Mouse (Mus musculus) limb, embryonic 13.5 days (tissue): Measurements from ENCODE around the gene Cop1. TPM values are rescaled to one million over a fixed set of nuclear protein-coding genes. Genes with fewer than 3 reads are reported as not detected.
"Not testable (repeated sequence)": the region's sequence is repeated elsewhere in the genome, so short reads cannot be mapped to it uniquely, and the experiment has no call there.

ENCODE experiments used
- ATAC-seq: fragments of 200-750 bp; cut with Nextera tagmentation; 2 replicates; pipeline ENCODE4 v1.8.0; 2017; ENCODE audit warnings: low read depth, moderate number of reproducible peaks, moderate TSS enrichment; ENCODE audit not compliant: low FRiP score
- H3K27ac ChIP-seq: fragments of 300-500 bp; sonication (generic); 2 replicates; pipeline ENCODE4 v1.5.1; 2015; ENCODE audit warnings: inconsistent platforms, mild to moderate bottlenecking, moderate library complexity
- H3K27me3 ChIP-seq: fragments of 300-500 bp; sonication (generic); 2 replicates; pipeline ENCODE4 v1.6.1; 2015; ENCODE audit warnings: mild to moderate bottlenecking, inconsistent platforms
- H3K36me3 ChIP-seq: fragments of 300-500 bp; sonication (generic); 2 replicates; pipeline ENCODE4 v1.6.1; 2015; ENCODE audit warnings: inconsistent platforms, mild to moderate bottlenecking, moderate library complexity
- H3K4me1 ChIP-seq: fragments of 300-500 bp; sonication (generic); 2 replicates; pipeline ENCODE4 v1.6.1; 2015; ENCODE audit warnings: inconsistent platforms
- H3K4me2 ChIP-seq: fragments of 300-500 bp; sonication (generic); replicated peaks from 2 replicates; pipeline ENCODE4 v1.6.1; 2015; ENCODE audit warnings: inconsistent platforms, mild to moderate bottlenecking, moderate library complexity
- H3K4me3 ChIP-seq: fragments of 300-500 bp; sonication (generic); 2 replicates; pipeline ENCODE4 v1.5.1; 2015; ENCODE audit warnings: moderate library complexity, mild to moderate bottlenecking, inconsistent platforms
- H3K9ac ChIP-seq: fragments of 300-500 bp; sonication (generic); 2 replicates; pipeline ENCODE4 v1.6.1; 2015; ENCODE audit warnings: mild to moderate bottlenecking, inconsistent platforms
- H3K9me3 ChIP-seq: fragments of 300-500 bp; sonication (generic); 2 replicates; pipeline ENCODE4 v1.6.1; 2016; ENCODE audit warnings: inconsistent platforms
- WGBS: fragments of 180-500 bp; shearing (Covaris S2); methylation state at CpG from one replicate; pipeline ENCODE4 v1.1.7; 2015; 5-methylcytosine and 5-hydroxymethylcytosine counted together
- polyA plus RNA-seq: library from polyadenylated mRNA; unstranded; fragments of >200 nt; fragmentation: Nextera tagmentation; extraction: Ambion mirVana; gene quantifications from 2 replicates; pipeline ENCODE4 v1.2.1, GENCODE M21; 2015

Cop1 gene
- 35.2 and 52.3 TPM in 2 replicates for polyA plus RNA-seq

GRCm38 (mm10) chr1:159231781-159232571, at the start of gene Cop1:
Gene Cop1 (plus strand): TSS chr1:159232320.
- H3K4me3 ChIP-seq = peak within 1 kb of the TSS; percentile 79
- H3K9ac ChIP-seq = peak within 1 kb of the TSS; percentile 86
- H3K36me3 ChIP-seq, H3K9me3 ChIP-seq, H3K27me3 ChIP-seq: not testable (repeated sequence)
- peak; percentile 95 for ATAC-seq
- H3K4me1 ChIP-seq = peaks cover 22% of the 10 kb centered on the region
- peak within 1 kb of the TSS; percentile 73 for H3K4me2 ChIP-seq
- WGBS = under 1% methylated on average over 75 of the region's 97 CpGs
- H3K27ac ChIP-seq = peak within 1 kb of the TSS; percentile 92

- no peak overlapping the region for H3K4me2 ChIP-seq
- H3K9ac ChIP-seq = no peak overlapping the region
- H3K27ac ChIP-seq = no peak overlapping the region
- 78% methylated on average over 3 of the region's 3 CpGs for WGBS
- H3K27me3 ChIP-seq = no peaks in the 10 kb centered on the region
- no peaks in the 10 kb centered on the region for H3K36me3 ChIP-seq
- ATAC-seq = no peak
- no peaks in the 10 kb centered on the region for H3K4me1 ChIP-seq
- H3K4me3 ChIP-seq = no peak overlapping the region
- H3K9me3 ChIP-seq = no peaks in the 10 kb centered on the region
These were observed 45.4 kb upstream of the Cop1 start for GRCm38 (mm10) chr1:159186741-159187140.

GRCm38 (mm10) chr1:159198603-159199002, 33.5 kb upstream of the Cop1 start:
- Histone ChIP-seq H3K9ac (no peak overlapping the region), H3K36me3 (no peaks in the 10 kb centered on the region), H3K27me3 (no peaks in the 10 kb centered on the region), H3K4me3 (no peak overlapping the region), H3K4me1 (no peaks in the 10 kb centered on the region), H3K9me3 (no peaks in the 10 kb centered on the region), H3K4me2 (no peak overlapping the region), H3K27ac (no peak overlapping the region)
- WGBS = 72% methylated on average over 3 of the region's 3 CpGs
- ATAC-seq = no peak

GRCm38 (mm10) chr1:159199606-159200005, 32.5 kb upstream of the Cop1 start:
- Histone ChIP-seq H3K27me3 (no peaks in the 10 kb centered on the region), H3K9ac (no peak overlapping the region), H3K4me1 (no peaks in the 10 kb centered on the region), H3K4me3 (no peak overlapping the region), H3K4me2 (no peak overlapping the region), H3K36me3 (no peaks in the 10 kb centered on the region), H3K27ac (no peak overlapping the region), H3K9me3 (no peaks in the 10 kb centered on the region)
- 78% methylated on average over 3 of the region's 3 CpGs for WGBS
- ATAC-seq = no peak

- Histone ChIP-seq H3K4me3 (no peak overlapping the region), H3K4me2 (no peak overlapping the region), H3K9me3 (no peaks in the 10 kb centered on the region), H3K36me3 (no peaks in the 10 kb centered on the region), H3K9ac (no peak overlapping the region), H3K4me1 (no peaks in the 10 kb centered on the region), H3K27me3 (no peaks in the 10 kb centered on the region), H3K27ac (no peak overlapping the region)
- ATAC-seq = no peak
These were observed 30.9 kb upstream of the Cop1 start for GRCm38 (mm10) chr1:159201220-159201619.

GRCm38 (mm10) chr1:159211711-159212110, 20.4 kb upstream of the Cop1 start:
- H3K27ac ChIP-seq = no peak overlapping the region
- no peaks in the 10 kb centered on the region for H3K9me3 ChIP-seq
- WGBS = 81% methylated on average over 4 of the region's 4 CpGs
- H3K27me3 ChIP-seq = no peaks in the 10 kb centered on the region
- H3K4me3 ChIP-seq = no peak overlapping the region
- H3K36me3 ChIP-seq = no peaks in the 10 kb centered on the region
- H3K9ac ChIP-seq = no peak overlapping the region
- H3K4me2 ChIP-seq = no peak overlapping the region
- ATAC-seq = no peak
- no peaks in the 10 kb centered on the region for H3K4me1 ChIP-seq

GRCm38 (mm10) chr1:159217437-159217836, 14.7 kb upstream of the Cop1 start:
- H3K4me1 ChIP-seq = no peaks in the 10 kb centered on the region
- no peak overlapping the region for H3K27ac ChIP-seq
- H3K27me3 ChIP-seq = no peaks in the 10 kb centered on the region
- no peak for ATAC-seq
- H3K36me3 ChIP-seq = no peaks in the 10 kb centered on the region
- no peak overlapping the region for H3K4me2 ChIP-seq
- H3K4me3 ChIP-seq = no peak overlapping the region
- H3K9me3 ChIP-seq = no peaks in the 10 kb centered on the region
- 89% methylated on average over 4 of the region's 4 CpGs for WGBS
- H3K9ac ChIP-seq = no peak overlapping the region

GRCm38 (mm10) chr1:159222046-159222445, 10.1 kb upstream of the Cop1 start:
- no peak overlapping the region for H3K27ac ChIP-seq
- no peaks in the 10 kb centered on the region for H3K9me3 ChIP-seq
- no peak overlapping the region for H3K9ac ChIP-seq
- no peaks in the 10 kb centered on the region for H3K4me1 ChIP-seq
- ATAC-seq = no peak
- no peaks in the 10 kb centered on the region for H3K36me3 ChIP-seq
- H3K4me2 ChIP-seq = no peak overlapping the region
- WGBS = 86% methylated on average over 2 of the region's 2 CpGs
- H3K4me3 ChIP-seq = no peak overlapping the region
- H3K27me3 ChIP-seq = no peaks in the 10 kb centered on the region

GRCm38 (mm10) chr1:159225064-159225824, 6.9 kb upstream of the Cop1 start:
- ATAC-seq = no peak
- Histone ChIP-seq H3K4me3 (no peak overlapping the region), H3K27ac (no peak overlapping the region), H3K9ac (no peak overlapping the region), H3K9me3 (no peaks in the 10 kb centered on the region), H3K4me2 (no peak overlapping the region), H3K36me3 (no peaks in the 10 kb centered on the region), H3K27me3 (no peaks in the 10 kb centered on the region), H3K4me1 (no peaks in the 10 kb centered on the region)
- whole genome bisulfite sequencing = 81% methylated on average over 8 of the region's 8 CpGs

GRCm38 (mm10) chr1:159232572-159233261, 597 bp downstream of the Cop1 start:
- WGBS = under 1% methylated on average over 23 of the region's 47 CpGs
- not testable (repeated sequence) for H3K9me3 ChIP-seq, H3K36me3 ChIP-seq, H3K27me3 ChIP-seq, H3K27ac ChIP-seq
- peak; percentile 71 for ATAC-seq
- Histone ChIP-seq H3K4me1 (peaks cover 22% of the 10 kb centered on the region), H3K4me3 (peak overlapping the region; percentile 79), H3K9ac (peak overlapping the region; percentile 86), H3K4me2 (peak overlapping the region; percentile 73)

GRCm38 (mm10) chr1:159233426-159233825, 1.3 kb downstream of the Cop1 start:
- Histone ChIP-seq H3K9me3 (no peaks in the 10 kb centered on the region), H3K4me2 (peak overlapping the region; percentile 73), H3K36me3 (no peaks in the 10 kb centered on the region), H3K27ac (no peak overlapping the region), H3K9ac (peak overlapping the region; percentile 86), H3K27me3 (no peaks in the 10 kb centered on the region), H3K4me1 (peaks cover 25% of the 10 kb centered on the region), H3K4me3 (peak overlapping the region; percentile 79)
- WGBS = 32% methylated on average over 5 of the region's 5 CpGs
- ATAC-seq = no peak

- Histone ChIP-seq H3K4me2 (peak overlapping the region; percentile 32), H3K27me3 (no peaks in the 10 kb centered on the region), H3K4me3 (no peak overlapping the region), H3K36me3 (no peaks in the 10 kb centered on the region), H3K9ac (no peak overlapping the region), H3K4me1 (peaks cover 25% of the 10 kb centered on the region), H3K27ac (no peak overlapping the region), H3K9me3 (no peaks in the 10 kb centered on the region)
- 64% methylated on average over 2 of the region's 2 CpGs for WGBS
- ATAC-seq = no peak
These were observed 2.4 kb downstream of the Cop1 start for GRCm38 (mm10) chr1:159234496-159234895.
